Mouse (Mus musculus) small intestine, adult 2 months (tissue): ENCODE measurements around the gene Picalm.

Experiments
- CTCF ChIP-seq: fragments of 200-500 bp; IDR thresholded peaks from 2 replicates; pipeline ENCODE4 v1.5.1; 2012; ENCODE audit warnings: low read depth, mild to moderate bottlenecking, control low read depth, inconsistent platforms, low read length, moderate library complexity, mixed read lengths; ENCODE audit not compliant: insufficient replicate concordance, insufficient read length; ENCODE audit errors: extremely low read depth
- POLR2A ChIP-seq: fragments of 200-500 bp; IDR thresholded peaks from 2 replicates; pipeline ENCODE4 v1.6.1; 2012; ENCODE audit warnings: low read depth, mild to moderate bottlenecking, control low read depth, inconsistent platforms, low read length, moderate library complexity

GRCm38 (mm10) chr7:90173778-90174177 is 43.8 kb downstream of the Picalm start:
- TF ChIP-seq POLR2A (no peak), CTCF (no peak)
